Mouse (Mus musculus) limb, embryonic 12.5 days (tissue): ENCODE results near the gene Nphp3. TPM values are rescaled to one million over a fixed set of nuclear protein-coding genes. Genes with fewer than 3 reads are reported as not detected.

Experiments used
- ATAC-seq: fragments of 200-750 bp; cut with Nextera tagmentation; 2 replicates; pipeline ENCODE4 v1.8.0; 2017; ENCODE audit warnings: low read depth, moderate TSS enrichment; ENCODE audit not compliant: insufficient number of reproducible peaks, insufficient read depth, low FRiP score, low TSS enrichment
- H3K27ac ChIP-seq: fragments of 300-500 bp; sonication (generic); 2 replicates; pipeline ENCODE4 v1.5.1; 2016; ENCODE audit warnings: mild to moderate bottlenecking, moderate library complexity
- H3K27me3 ChIP-seq: fragments of 300-500 bp; sonication (generic); 2 replicates; pipeline ENCODE4 v1.6.1; 2016; ENCODE audit warnings: mild to moderate bottlenecking, moderate library complexity
- H3K36me3 ChIP-seq: fragments of 300-500 bp; sonication (generic); 2 replicates; pipeline ENCODE4 v1.6.1; 2016; ENCODE audit warnings: mild to moderate bottlenecking, moderate library complexity
- H3K4me1 ChIP-seq: fragments of 300-500 bp; sonication (generic); replicated peaks from 2 replicates; pipeline ENCODE4 v1.6.1; 2016
- H3K4me2 ChIP-seq: fragments of 300-500 bp; sonication (generic); 2 replicates; pipeline ENCODE4 v1.6.1; 2016; ENCODE audit warnings: mild to moderate bottlenecking, moderate library complexity
- H3K4me3 ChIP-seq: fragments of 300-500 bp; sonication (generic); replicated peaks from 2 replicates; pipeline ENCODE4 v1.5.1; 2016; ENCODE audit warnings: mild to moderate bottlenecking
- H3K9ac ChIP-seq: fragments of 300-500 bp; sonication (generic); replicated peaks from 2 replicates; pipeline ENCODE4 v1.6.1; 2016; ENCODE audit warnings: mild to moderate bottlenecking, moderate library complexity
- H3K9me3 ChIP-seq: fragments of 300-500 bp; sonication (generic); 2 replicates; pipeline ENCODE4 v1.6.1; 2016; ENCODE audit warnings: mild to moderate bottlenecking, moderate library complexity
- WGBS: fragments of 180-500 bp; shearing (Covaris S2); methylation state at CpG from one replicate; pipeline ENCODE4 v1.1.7; 2016; 5-methylcytosine and 5-hydroxymethylcytosine counted together
- polyA plus RNA-seq: library from polyadenylated mRNA; unstranded; fragments of >200 nt; fragmentation: Nextera tagmentation; extraction: Ambion mirVana; gene quantifications from 2 replicates; pipeline ENCODE4 v1.2.1, GENCODE M21; 2016

Nphp3 gene
- polyA plus RNA-seq = 8.4 and 8.6 TPM in 2 replicates

DNA sequence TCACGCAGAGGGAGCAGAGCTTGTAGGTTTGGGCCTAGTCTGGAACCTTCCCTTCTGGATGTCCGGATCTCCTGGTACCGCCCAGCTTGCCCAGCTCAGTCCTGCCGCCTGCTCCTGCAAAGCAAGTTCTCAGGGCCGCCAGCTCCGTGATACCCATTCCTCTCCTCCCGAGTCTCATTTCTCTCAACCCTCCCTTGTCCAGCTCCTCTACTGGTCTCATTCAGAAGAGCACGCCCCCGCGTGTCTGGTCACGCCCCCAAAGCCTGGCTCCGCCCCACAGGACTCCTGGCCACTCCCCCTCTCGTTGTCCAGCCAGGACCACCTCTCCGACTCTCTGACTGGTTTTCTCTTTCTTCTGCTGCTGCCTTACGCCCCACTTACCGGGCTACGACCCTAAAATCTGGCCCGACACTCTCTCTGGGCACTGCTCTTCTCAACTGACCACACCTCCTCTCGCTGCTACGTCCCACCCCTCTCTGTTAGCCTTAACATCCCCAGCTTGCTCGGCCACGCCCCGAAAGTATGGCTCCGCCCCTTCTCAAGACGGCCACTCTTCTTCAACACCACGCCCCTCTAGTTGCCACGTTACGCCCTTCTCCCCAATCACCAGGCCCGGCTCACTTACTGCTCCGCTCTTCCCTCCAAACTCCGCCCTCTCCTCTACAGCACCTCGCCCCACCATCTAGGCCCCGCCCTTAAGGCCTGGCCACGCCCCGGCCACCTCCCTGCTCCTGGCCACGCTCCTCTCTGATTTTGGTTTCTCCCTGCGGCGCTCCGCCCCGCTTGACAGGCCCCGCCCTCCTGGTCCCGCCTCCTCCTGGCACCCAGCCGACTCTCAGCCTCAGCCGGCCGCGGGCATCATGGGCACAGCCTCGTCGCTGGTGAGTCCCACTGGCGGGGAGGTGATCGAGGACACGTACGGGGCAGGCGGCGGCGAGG is at the start of gene Nphp3:
Gene Nphp3 (plus strand): TSS at position 624 of the 939 bp plus-strand sequence.
- Histone ChIP-seq H3K9me3 (no peaks in the 10 kb centered on the region), H3K27me3 (peaks cover 9% of the 10 kb centered on the region; the same call in 1 of the 2 replicates), H3K36me3 (peaks cover 14% of the 10 kb centered on the region), H3K9ac (peak within 1 kb of the TSS; percentile 61), H3K4me1 (peaks cover 12% of the 10 kb centered on the region), H3K4me3 (peak within 1 kb of the TSS; percentile 67), H3K27ac (peak within 1 kb of the TSS; percentile 88), H3K4me2 (peak within 1 kb of the TSS; percentile 59)
- under 1% methylated on average over 55 of the region's 55 CpGs for WGBS
- peak; percentile 98 for ATAC-seq

DNA sequence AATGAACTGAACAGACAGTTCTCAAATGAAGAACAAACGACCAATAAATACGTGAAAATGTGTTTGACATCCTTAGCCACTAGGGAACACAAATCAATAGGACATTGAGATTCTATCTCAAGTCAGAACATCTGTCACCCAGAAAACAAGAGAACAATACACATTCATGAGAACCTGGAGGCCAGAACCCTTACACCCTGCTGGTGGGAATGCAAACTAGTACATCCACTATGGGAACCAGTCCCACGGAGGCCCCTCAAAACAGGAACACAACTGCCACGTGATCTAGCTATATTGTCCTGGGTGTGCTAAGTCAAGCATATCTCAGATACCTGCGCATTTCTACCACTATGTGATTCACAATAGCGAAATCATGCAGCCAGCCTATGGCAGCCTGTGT is 43.6 kb upstream of the Nphp3 start:
- no peaks in the 10 kb centered on the region for H3K9me3 ChIP-seq
- no peak overlapping the region for H3K4me2 ChIP-seq
- ATAC-seq = no peak
- no peak overlapping the region for H3K27ac ChIP-seq
- H3K27me3 ChIP-seq = no peaks in the 10 kb centered on the region
- 89% methylated on average over 6 of the region's 6 CpGs for WGBS
- no peak overlapping the region for H3K9ac ChIP-seq
- no peak overlapping the region for H3K4me3 ChIP-seq
- no peaks in the 10 kb centered on the region for H3K4me1 ChIP-seq
- H3K36me3 ChIP-seq = no peaks in the 10 kb centered on the region

DNA sequence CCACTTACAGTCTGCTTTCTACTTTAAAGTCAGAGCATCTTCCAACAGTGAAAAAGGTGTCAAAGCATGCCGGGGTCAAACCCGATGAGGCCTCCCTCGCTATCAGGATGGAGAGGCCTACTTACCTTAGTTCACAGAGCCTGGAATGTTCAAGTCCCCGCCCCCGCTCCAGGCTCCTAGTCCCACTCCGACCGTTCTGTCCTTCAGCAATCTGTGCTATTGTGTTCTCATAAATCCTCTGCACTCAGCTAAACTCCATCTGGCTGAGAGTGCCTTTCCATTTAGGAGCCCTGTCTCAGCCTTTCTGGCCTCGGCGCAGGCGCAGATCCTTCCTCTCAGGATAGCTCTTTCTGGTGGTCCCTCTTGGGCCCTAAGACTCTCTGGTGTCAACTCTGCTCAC is 42.4 kb upstream of the Nphp3 start:
- no peaks in the 10 kb centered on the region for H3K36me3 ChIP-seq
- H3K27me3 ChIP-seq = no peaks in the 10 kb centered on the region
- no peaks in the 10 kb centered on the region for H3K4me1 ChIP-seq
- no peaks in the 10 kb centered on the region for H3K9me3 ChIP-seq
- H3K27ac ChIP-seq = no peak overlapping the region
- no peak overlapping the region for H3K4me3 ChIP-seq
- no peak overlapping the region for H3K4me2 ChIP-seq
- WGBS = 82% methylated on average over 10 of the region's 10 CpGs
- no peak for ATAC-seq
- no peak overlapping the region for H3K9ac ChIP-seq

DNA sequence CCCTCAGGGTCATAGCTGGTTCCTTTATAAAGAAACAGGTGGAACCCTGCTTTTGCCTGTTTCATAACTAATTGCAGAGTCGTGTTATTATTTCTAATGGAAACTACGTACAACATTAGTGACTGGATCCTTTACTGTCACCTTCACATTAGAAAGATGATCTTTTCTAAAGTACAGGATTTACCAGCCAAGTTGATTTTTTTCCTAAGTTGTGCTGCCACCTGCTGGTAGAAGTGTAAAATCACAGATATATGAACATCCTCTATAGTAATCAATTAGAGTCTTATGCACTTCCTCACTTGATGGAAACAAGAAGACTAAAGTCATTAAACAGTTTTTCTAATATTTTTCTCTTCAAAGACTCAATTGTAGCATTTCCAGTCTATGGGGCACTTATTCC is 5.8 kb upstream of the Nphp3 start:
- WGBS = 15% methylated on average over 2 of the region's 2 CpGs
- peaks cover 16% of the 10 kb centered on the region; the same call in 1 of the 2 replicates for H3K27me3 ChIP-seq
- no peaks in the 10 kb centered on the region for H3K36me3 ChIP-seq
- no peak overlapping the region for H3K9ac ChIP-seq
- no peak overlapping the region for H3K4me3 ChIP-seq
- 0 out of 2 replicates have a peak, but pooled peaks cover 4% of the 10 kb centered on the region for H3K4me1 ChIP-seq
- ATAC-seq = no peak
- no peak overlapping the region for H3K27ac ChIP-seq
- no peaks in the 10 kb centered on the region for H3K9me3 ChIP-seq
- H3K4me2 ChIP-seq = no peak overlapping the region

DNA sequence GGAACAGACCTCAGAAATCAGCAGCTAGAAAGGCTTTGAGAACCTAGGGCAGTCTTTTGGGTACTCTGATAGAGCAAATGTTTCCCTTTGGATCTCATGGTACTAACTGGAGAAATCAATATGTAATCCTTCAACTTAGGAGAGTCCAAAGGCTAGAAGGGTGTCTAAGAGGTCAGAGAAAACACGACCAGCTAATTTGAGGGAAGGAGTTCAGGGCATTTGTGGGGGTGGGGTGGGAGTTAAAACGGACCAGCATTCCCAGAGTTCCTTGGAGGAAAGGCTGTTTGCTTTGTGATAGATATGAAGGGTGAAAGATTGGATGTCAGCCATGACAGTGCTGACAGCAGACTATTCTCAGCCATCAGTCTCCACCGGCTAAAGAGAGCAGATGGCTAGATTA is 1.7 kb upstream of the Nphp3 start:
- Histone ChIP-seq H3K27me3 (peaks cover 9% of the 10 kb centered on the region; the same call in 1 of the 2 replicates), H3K4me1 (peaks cover 12% of the 10 kb centered on the region), H3K9me3 (no peaks in the 10 kb centered on the region), H3K4me2 (no peak overlapping the region), H3K4me3 (no peak overlapping the region), H3K36me3 (peaks cover 3% of the 10 kb centered on the region), H3K9ac (no peak overlapping the region), H3K27ac (no peak overlapping the region)
- 65% methylated on average over 3 of the region's 3 CpGs for WGBS
- no peak for ATAC-seq

DNA sequence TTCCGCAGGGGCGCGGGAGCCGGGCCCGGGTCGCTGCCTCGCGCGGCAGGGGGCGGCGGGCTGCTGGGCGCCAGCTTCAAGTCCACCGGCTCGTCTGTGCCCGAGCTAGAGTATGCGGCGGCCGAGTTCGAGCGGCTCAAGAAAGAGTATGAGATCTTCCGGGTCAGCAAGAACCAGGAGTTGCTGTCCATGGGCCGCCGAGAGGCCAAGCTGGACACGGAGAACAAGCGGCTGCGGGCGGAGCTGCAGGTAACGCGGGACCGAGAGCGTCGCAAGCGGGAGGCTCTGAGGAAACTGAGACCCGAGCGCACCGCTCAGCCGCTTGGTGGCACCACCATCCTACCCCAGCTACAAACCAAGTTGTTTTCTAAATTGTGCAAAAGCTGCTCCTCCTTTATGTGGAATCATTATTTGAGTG is 578 bp downstream of the Nphp3 start:
- H3K36me3 ChIP-seq = peaks cover 15% of the 10 kb centered on the region
- peak overlapping the region; percentile 86 for H3K27ac ChIP-seq
- WGBS = under 1% methylated on average over 37 of the region's 37 CpGs

DNA sequence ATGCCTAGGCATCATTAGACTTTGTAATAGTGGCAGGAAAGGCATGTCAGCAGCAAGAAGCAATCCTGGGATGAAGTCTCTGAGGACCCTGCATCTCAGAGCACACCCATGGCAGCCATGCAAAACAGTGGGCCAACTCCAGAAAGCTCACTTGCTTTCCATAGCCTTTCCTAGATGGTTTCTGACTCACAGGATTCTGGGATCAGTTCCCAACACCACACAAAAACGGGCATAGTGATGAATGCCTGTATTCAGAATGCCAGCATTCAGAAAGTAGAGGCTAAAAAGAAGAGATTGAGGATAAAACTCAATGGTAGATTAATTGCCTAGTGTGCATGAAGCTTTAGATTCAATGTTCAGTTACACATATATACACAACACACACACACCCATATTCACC is 12.2 kb downstream of the Nphp3 start:
- H3K27me3 ChIP-seq = no peaks in the 10 kb centered on the region
- H3K4me1 ChIP-seq = no peaks in the 10 kb centered on the region
- WGBS = 84% methylated on average over 1 of the region's 1 CpGs
- ATAC-seq = no peak
- no peak overlapping the region for H3K9ac ChIP-seq
- no peak overlapping the region for H3K27ac ChIP-seq
- no peak overlapping the region for H3K4me2 ChIP-seq
- H3K36me3 ChIP-seq = peaks cover 61% of the 10 kb centered on the region
- no peak overlapping the region for H3K4me3 ChIP-seq
- no peaks in the 10 kb centered on the region for H3K9me3 ChIP-seq

More for the DNA sequence above, 578 bp downstream of the Nphp3 start:
- Histone ChIP-seq H3K9ac (peak overlapping the region; percentile 61), H3K4me1 (peaks cover 12% of the 10 kb centered on the region), H3K27me3 (peaks cover 8% of the 10 kb centered on the region; the same call in 1 of the 2 replicates), H3K4me2 (peak overlapping the region; percentile 59), H3K4me3 (peak overlapping the region; percentile 67), H3K9me3 (no peaks in the 10 kb centered on the region)
- ATAC-seq = peak; percentile 46

DNA sequence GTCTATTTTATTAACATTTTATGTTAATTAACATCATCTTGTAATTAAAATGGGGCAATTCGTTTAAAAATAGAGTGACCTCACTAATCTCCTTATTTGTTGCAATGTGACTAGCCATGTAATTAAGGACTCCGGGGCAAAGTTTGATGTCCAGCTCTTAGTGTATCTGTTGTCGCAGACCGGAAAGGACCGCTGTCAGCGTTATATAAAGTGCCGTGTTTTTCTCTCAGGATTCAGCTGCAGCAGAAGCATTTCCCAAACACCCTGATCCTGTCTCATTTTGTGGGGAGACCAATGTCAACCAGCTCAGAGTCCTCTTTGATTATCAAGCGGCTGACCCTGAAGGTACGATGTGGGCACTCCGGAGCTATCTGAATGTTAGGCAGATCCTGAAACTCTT is 18.7 kb downstream of the Nphp3 start:
- no peak overlapping the region for H3K27ac ChIP-seq
- H3K9me3 ChIP-seq = no peaks in the 10 kb centered on the region
- H3K4me1 ChIP-seq = no peaks in the 10 kb centered on the region
- H3K4me2 ChIP-seq = no peak overlapping the region
- peaks cover 83% of the 10 kb centered on the region for H3K36me3 ChIP-seq
- WGBS = 92% methylated on average over 10 of the region's 10 CpGs
- no peak overlapping the region for H3K4me3 ChIP-seq
- H3K27me3 ChIP-seq = no peaks in the 10 kb centered on the region
- no peak for ATAC-seq
- H3K9ac ChIP-seq = no peak overlapping the region

DNA sequence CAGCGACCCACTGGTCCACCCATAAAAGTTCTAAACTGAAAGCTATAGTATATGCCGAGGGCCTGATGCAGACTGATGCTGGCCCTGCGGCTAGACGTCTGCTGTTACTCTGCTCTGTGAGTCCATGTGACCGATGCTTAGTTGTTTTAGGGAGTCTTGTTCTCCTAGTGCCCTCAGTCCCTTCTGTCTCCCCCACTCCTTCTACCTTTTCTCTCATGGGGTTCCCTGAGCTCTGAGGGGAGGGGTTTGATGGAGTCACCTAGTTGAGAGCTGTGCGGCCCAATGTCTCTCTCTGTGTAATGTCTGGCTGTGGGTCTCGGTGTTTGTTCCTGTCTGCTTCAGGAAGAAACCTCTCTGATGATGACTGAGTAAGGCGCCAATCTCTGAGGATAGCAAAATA is 24.8 kb downstream of the Nphp3 start:
- H3K4me3 ChIP-seq = no peak overlapping the region
- no peak overlapping the region for H3K27ac ChIP-seq
- no peak for ATAC-seq
- H3K27me3 ChIP-seq = no peaks in the 10 kb centered on the region
- 93% methylated on average over 8 of the region's 8 CpGs for WGBS
- 0 out of 2 replicates have a peak, but pooled peaks cover 6% of the 10 kb centered on the region for H3K9me3 ChIP-seq
- H3K9ac ChIP-seq = no peak overlapping the region
- H3K4me2 ChIP-seq = no peak overlapping the region
- no peaks in the 10 kb centered on the region for H3K4me1 ChIP-seq
- H3K36me3 ChIP-seq = peaks cover 67% of the 10 kb centered on the region

DNA sequence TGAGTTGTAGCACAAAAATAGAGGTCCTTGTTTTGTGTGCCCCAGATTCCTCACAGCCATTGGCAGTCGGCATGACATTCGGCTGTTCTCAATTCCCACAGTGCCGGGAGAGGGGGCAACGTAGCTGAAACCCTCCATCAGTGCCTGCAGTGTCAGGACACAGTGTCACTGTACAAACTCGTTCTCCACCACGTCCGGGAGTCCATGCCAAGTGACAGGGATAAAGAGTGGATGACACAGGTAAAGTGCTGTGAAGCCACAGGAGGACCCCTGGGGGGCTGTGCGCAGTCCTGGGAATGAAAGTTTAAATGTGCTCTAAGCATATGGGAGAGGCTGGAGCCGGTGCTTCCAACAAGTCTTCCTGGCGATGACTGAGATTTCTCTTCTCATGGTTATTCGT is 27.5 kb downstream of the Nphp3 start:
- no peaks in the 10 kb centered on the region for H3K4me1 ChIP-seq
- H3K27me3 ChIP-seq = no peaks in the 10 kb centered on the region
- no peak for ATAC-seq
- no peak overlapping the region for H3K4me2 ChIP-seq
- H3K4me3 ChIP-seq = no peak overlapping the region
- H3K9me3 ChIP-seq = 0 out of 2 replicates have a peak, but pooled peaks cover 6% of the 10 kb centered on the region
- 86% methylated on average over 11 of the region's 11 CpGs for WGBS
- no peak overlapping the region for H3K9ac ChIP-seq
- H3K27ac ChIP-seq = no peak overlapping the region
- peaks cover 60% of the 10 kb centered on the region for H3K36me3 ChIP-seq

DNA sequence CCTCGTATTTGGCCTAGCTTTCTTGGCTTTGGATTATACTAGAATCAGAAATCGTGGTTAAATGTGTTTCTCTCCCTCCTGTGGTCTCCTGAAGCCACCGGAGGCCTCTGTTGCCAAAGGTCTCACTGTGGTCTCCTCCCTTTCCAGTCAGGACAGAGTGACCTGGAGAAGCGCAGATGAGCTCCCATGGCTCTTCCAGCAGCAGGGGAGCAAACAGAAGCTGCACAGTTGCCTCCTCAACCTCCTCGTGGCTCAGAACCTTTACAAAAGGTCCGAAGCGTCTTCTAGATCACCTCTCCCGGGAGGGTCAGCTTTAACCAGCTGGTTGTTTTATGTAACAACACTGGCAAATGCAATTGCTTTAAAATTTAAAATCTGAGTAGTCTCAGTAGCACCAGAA is 31.9 kb downstream of the Nphp3 start:
- Histone ChIP-seq H3K36me3 (peaks cover 64% of the 10 kb centered on the region), H3K4me3 (no peak overlapping the region), H3K9ac (no peak overlapping the region), H3K4me1 (no peaks in the 10 kb centered on the region), H3K4me2 (no peak overlapping the region), H3K27me3 (no peaks in the 10 kb centered on the region), H3K27ac (no peak overlapping the region), H3K9me3 (no peaks in the 10 kb centered on the region)
- ATAC-seq = no peak
- 77% methylated on average over 8 of the region's 8 CpGs for WGBS
